Mouse (Mus musculus) intestine, postnatal 0 days (tissue): Measurements from ENCODE around the gene Mkrn2. TPM values are rescaled to one million over a fixed set of nuclear protein-coding genes. Genes with fewer than 3 reads are reported as not detected.

Experiments used
- ATAC-seq: fragments of 200-750 bp; cut with Nextera tagmentation; 2 replicates; pipeline ENCODE4 v1.8.0; 2017; ENCODE audit warnings: mild to moderate bottlenecking, moderate TSS enrichment, moderate library complexity
- H3K27ac ChIP-seq: fragments of 300-500 bp; sonication (generic); 2 replicates; pipeline ENCODE4 v1.5.1; 2014; ENCODE audit warnings: mild to moderate bottlenecking, low read depth, low read length, moderate library complexity
- H3K27me3 ChIP-seq: fragments of 300-500 bp; sonication (generic); replicated peaks from 2 replicates; pipeline ENCODE4 v1.6.1; 2014; ENCODE audit warnings: low read length, mixed read lengths; ENCODE audit not compliant: control insufficient read depth, insufficient read depth
- H3K36me3 ChIP-seq: fragments of 300-500 bp; sonication (generic); 2 replicates; pipeline ENCODE4 v1.6.1; 2014; ENCODE audit warnings: mild to moderate bottlenecking, moderate library complexity; ENCODE audit not compliant: control insufficient read depth, insufficient read depth
- H3K4me1 ChIP-seq: fragments of 300-500 bp; sonication (generic); replicated peaks from 2 replicates; pipeline ENCODE4 v1.6.1; 2014; ENCODE audit warnings: antibody characterized with exemption, low read length, mixed read lengths; ENCODE audit not compliant: control insufficient read depth, insufficient read depth
- H3K4me2 ChIP-seq: fragments of 300-500 bp; sonication (generic); replicated peaks from 2 replicates; pipeline ENCODE4 v1.6.1; 2014; ENCODE audit warnings: low read depth, mild to moderate bottlenecking, moderate library complexity
- H3K4me3 ChIP-seq: fragments of 300-500 bp; sonication (generic); 2 replicates; pipeline ENCODE4 v1.5.1; 2014; ENCODE audit warnings: low read depth, low read length
- H3K9ac ChIP-seq: fragments of 300-500 bp; sonication (generic); 2 replicates; pipeline ENCODE4 v1.6.1; 2014; ENCODE audit warnings: mild to moderate bottlenecking, low read depth, low read length
- H3K9me3 ChIP-seq: fragments of 300-500 bp; sonication (generic); 2 replicates; pipeline ENCODE4 v1.6.1; 2016; ENCODE audit warnings: mixed run types; ENCODE audit not compliant: control insufficient read depth
- CTCF ChIP-seq: sonication (generic); IDR thresholded peaks from 2 replicates; pipeline ENCODE4 v1.5.1; 2016; ENCODE audit warnings: low read depth, mild to moderate bottlenecking, control low read depth, antibody characterized with exemption, moderate library complexity
- WGBS: fragments of 180-500 bp; shearing (Covaris S2); extraction: QIAGEN DNeasy Blood & Tissue Kit; methylation state at CpG from one replicate; pipeline ENCODE4 v1.1.7; 2014; 5-methylcytosine and 5-hydroxymethylcytosine counted together
- polyA plus RNA-seq: library from polyadenylated mRNA; unstranded; fragments of >200 nt; fragmentation: Nextera tagmentation; extraction: Ambion mirVana; gene quantifications from 2 replicates; pipeline ENCODE4 v1.2.1, GENCODE M21; 2015

Gene Mkrn2
- polyA plus RNA-seq, 1 experiment from 2014 or later, result 13.4 TPM

DNA sequence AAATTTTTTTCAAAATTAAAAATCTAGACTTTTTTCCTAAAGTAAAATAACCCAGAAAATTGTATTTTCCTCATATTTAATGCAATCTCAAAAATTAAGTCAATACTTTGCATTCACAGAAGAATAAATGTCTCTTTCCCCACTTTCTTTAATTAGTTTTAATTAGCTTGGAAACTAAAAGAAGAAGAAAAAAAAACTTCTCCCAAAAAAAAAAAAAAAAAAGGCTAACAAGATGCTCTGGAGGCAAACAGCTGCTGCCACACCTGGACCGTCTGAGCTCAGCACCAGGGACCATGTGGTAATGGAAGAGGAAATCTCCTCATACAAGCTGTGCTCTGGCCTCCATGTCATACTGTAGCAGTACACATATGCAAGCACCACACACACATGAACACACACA is 41.6 kb downstream of the Mkrn2 start:
- Histone ChIP-seq H3K27ac (no peak overlapping the region), H3K4me1 (no peaks in the 10 kb centered on the region), H3K9ac (no peak overlapping the region), H3K36me3 (peaks cover 19% of the 10 kb centered on the region), H3K9me3 (no peaks in the 10 kb centered on the region), H3K4me2 (no peak overlapping the region), H3K4me3 (no peak overlapping the region), H3K27me3 (no peaks in the 10 kb centered on the region)
- 69% methylated on average over 1 of the region's 1 CpGs for WGBS
- no peak for TF ChIP-seq CTCF
- no peak for ATAC-seq

DNA sequence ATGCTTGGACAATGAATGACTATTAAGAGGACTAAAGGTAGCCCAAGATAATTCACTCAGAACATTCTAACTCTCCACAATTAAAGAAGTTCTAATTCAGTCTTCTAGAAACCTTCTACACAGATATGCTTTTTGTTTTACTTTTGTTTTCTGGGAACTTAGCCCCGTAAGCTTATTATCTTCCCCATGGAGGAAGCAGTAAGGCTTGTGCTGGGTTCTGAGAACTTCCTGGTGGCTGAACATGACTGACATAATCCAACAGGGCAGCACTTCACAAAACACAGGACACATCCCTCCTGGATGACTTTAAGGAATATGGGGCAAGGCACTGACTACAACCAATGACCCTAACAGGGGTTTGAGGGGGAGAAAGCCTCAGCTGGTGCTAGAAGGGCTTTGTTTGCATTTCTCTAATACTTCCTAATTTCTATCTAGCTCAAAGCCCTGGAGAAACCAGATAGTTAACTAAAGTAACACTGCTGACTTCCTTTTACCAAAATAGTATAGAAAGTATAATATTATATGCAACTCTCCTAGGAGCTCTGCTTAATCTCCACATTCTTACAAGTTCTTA is 48.2 kb downstream of the Mkrn2 start:
- H3K9ac ChIP-seq, result no peak overlapping the region
- no peaks in the 10 kb centered on the region for H3K27me3 ChIP-seq
- H3K9me3 ChIP-seq, result no peaks in the 10 kb centered on the region
- peak overlapping the region; percentile 6; the same call in 1 of the 2 replicates for H3K4me2 ChIP-seq
- WGBS, result 9% methylated on average over 1 of the region's 1 CpGs
- H3K36me3 ChIP-seq, result no peaks in the 10 kb centered on the region
- H3K4me3 ChIP-seq, result no peak overlapping the region
- no peak for TF ChIP-seq CTCF
- peaks cover 9% of the 10 kb centered on the region for H3K4me1 ChIP-seq
- peak overlapping the region; percentile 81 for H3K27ac ChIP-seq
- ATAC-seq, result peak; percentile 26; the same call in 1 of the 2 replicates

DNA sequence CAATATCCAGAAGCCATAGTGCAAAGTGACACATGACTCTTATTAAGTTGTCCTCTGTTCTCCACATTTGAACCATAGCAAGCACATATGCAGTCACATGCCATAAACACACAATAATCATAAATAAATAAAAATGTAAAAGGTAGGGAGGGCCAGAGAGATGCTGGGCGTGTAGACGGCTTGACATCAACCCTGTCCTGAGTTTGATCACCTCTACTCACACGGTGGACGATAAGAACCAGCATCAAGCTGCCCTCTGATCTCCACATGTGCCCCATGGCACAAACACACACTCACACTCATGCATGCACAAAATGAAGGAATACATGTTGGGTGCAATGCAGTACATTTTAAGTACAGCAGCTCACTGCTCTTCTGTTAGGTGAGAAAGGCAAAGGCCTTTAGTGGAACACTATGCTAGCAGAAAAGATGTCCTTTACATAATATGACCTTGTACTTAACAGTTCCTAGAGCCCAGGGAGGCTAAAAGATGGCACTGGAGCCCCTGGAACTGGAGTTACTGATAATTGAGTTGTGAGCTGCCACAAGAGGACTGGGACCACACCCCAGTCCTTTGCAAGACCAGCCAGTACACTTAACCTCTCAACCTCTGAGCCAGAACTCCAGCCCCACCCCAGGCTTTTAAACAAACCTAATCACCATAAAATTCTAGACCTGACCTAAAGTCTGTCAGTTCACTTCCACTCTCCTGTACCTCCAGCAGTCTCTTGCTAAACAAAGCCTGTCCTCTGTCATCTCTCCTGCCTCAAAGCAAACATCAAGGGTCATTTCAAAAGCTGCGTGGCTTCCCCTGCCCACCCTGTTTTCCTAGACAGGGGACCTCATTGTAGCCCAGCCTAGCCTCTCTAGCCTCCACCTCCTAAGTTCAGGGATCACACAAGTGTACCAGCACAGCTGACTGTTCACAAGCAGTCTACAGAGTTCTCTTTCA is 49.0 kb downstream of the Mkrn2 start:
- peak overlapping the region; percentile 81 for H3K27ac ChIP-seq
- H3K4me1 ChIP-seq, result peaks cover 9% of the 10 kb centered on the region
- no peaks in the 10 kb centered on the region for H3K36me3 ChIP-seq
- 23% methylated on average over 5 of the region's 5 CpGs for WGBS
- no peak overlapping the region; the same call in 1 of the 2 replicates for H3K4me2 ChIP-seq
- no peak for TF ChIP-seq CTCF
- H3K27me3 ChIP-seq, result no peaks in the 10 kb centered on the region
- no peak overlapping the region for H3K4me3 ChIP-seq
- peak; percentile 72 for ATAC-seq
- no peaks in the 10 kb centered on the region for H3K9me3 ChIP-seq
- no peak overlapping the region for H3K9ac ChIP-seq

- TF ChIP-seq CTCF, result no peak
- Histone ChIP-seq H3K27ac (no peak overlapping the region), H3K9me3 (no peaks in the 10 kb centered on the region), H3K36me3 (no peaks in the 10 kb centered on the region), H3K4me1 (peaks cover 9% of the 10 kb centered on the region), H3K4me3 (no peak overlapping the region), H3K4me2 (no peak overlapping the region), H3K27me3 (no peaks in the 10 kb centered on the region), H3K9ac (no peak overlapping the region)
- no peak for ATAC-seq
Observed at GRCm38 (mm10) chr6:115651719-115652118, 50.0 kb downstream of the Mkrn2 start.

DNA sequence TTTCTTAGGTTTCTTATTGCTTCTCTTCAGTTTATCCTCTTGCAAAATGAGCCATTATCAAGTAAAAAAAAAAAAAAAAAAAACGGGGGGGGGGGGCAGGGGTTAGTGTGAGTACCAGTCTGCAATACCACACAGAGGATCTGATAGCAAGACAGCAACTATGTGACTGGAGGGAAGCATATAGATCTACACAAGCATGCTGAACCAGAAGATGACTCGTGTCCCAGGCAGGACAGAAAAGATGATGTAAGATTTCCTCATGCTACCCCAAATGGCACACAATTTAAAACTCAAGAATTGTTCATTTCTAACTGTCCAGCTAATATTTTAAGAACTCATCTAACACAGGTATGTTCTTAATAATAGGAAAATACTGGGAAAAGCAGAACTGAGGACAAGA is 52.2 kb downstream of the Mkrn2 start:
- H3K36me3 ChIP-seq, result no peaks in the 10 kb centered on the region
- H3K27me3 ChIP-seq, result no peaks in the 10 kb centered on the region
- H3K4me1 ChIP-seq, result peaks cover 9% of the 10 kb centered on the region
- 21% methylated on average over 2 of the region's 2 CpGs for WGBS
- H3K4me3 ChIP-seq, result no peak overlapping the region
- H3K27ac ChIP-seq, result no peak overlapping the region
- no peak overlapping the region for H3K4me2 ChIP-seq
- TF ChIP-seq CTCF, result no peak
- no peaks in the 10 kb centered on the region for H3K9me3 ChIP-seq
- H3K9ac ChIP-seq, result no peak overlapping the region
- ATAC-seq, result no peak

GRCm38 (mm10) chr6:115658802-115659201 is 57.1 kb downstream of the Mkrn2 start:
- H3K4me3 ChIP-seq, result no peak overlapping the region
- no peak for TF ChIP-seq CTCF
- H3K9ac ChIP-seq, result no peak overlapping the region
- ATAC-seq, result no peak
- no peak overlapping the region for H3K27ac ChIP-seq
- no peak overlapping the region for H3K4me2 ChIP-seq
- H3K27me3 ChIP-seq, result no peaks in the 10 kb centered on the region
- H3K4me1 ChIP-seq, result no peaks in the 10 kb centered on the region
- no peaks in the 10 kb centered on the region for H3K36me3 ChIP-seq
- no peaks in the 10 kb centered on the region for H3K9me3 ChIP-seq
